Mouse (Mus musculus): Measurements from ENCODE around the gene Ccdc137.
"Not testable (repeated sequence)": the region's sequence is repeated elsewhere in the genome, so short reads cannot be mapped to it uniquely, and the experiment has no call there.

Ccdc137 gene

DNA sequence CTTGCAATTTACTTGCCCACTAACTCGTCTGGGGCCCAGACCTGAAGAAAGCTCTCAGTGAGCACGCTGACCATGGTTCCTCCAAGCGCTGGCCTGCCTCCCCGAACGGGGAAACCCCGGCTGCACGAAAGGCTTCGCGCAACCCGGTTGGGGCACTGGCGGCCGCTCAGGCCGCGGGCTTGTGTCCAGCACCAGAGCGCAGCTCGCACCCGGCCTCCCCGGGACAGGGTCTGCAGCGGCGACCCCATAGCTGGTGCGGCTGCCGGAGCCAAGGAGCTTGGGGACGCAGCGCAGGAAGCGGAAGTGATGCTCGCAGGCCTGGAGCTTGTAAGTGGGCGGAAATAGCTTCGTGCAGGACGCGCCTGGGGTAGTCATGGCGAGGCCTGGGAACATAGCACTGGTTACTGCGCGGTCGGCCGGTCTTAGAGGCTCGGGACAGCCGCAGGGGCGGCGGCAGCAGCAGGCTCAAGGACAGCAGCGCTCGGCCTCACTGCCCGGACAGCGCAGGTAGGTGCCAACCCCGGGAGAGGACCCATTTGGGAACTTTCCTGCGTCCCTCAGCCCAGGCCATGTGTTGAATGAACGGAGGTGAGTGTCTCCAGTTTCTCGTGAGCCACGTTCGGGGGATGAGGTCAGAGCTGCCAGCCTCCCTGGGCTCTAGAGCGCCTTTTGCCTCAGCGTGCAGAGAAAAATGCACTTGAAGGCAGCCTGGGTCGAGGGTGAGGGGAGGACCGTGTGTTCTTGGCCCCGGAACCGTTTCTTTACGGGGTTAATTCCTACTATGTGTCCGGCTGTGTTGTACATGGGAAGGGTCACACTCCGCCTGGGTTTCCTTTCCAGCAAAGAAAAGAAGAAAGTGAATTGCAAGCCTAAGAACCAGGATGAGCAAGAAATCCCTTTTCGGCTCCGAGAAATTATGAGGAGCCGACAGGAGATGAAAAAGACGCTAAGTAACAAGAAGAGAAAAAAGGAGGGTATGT lies at the start of gene Ccdc137, which contains the start of gene Oxld1:
Gene Ccdc137, plus strand, starts transcription at position 344 of the 980 bp plus-strand sequence.
Gene Oxld1, minus strand, starts transcription at position 297 of the 980 bp plus-strand sequence.
- peak; percentile 76 for DNase-seq

- DNase-seq = not testable (repeated sequence)
These were observed 44.3 kb upstream of the Ccdc137 start for GRCm38 (mm10) chr11:120413621-120414020.

GRCm38 (mm10) chr11:120417852-120418251 lies 40.1 kb upstream of the Ccdc137 start:
- DNase-seq = no peak

GRCm38 (mm10) chr11:120418592-120418991 lies 39.3 kb upstream of the Ccdc137 start:
- DNase-seq = no peak

DNA sequence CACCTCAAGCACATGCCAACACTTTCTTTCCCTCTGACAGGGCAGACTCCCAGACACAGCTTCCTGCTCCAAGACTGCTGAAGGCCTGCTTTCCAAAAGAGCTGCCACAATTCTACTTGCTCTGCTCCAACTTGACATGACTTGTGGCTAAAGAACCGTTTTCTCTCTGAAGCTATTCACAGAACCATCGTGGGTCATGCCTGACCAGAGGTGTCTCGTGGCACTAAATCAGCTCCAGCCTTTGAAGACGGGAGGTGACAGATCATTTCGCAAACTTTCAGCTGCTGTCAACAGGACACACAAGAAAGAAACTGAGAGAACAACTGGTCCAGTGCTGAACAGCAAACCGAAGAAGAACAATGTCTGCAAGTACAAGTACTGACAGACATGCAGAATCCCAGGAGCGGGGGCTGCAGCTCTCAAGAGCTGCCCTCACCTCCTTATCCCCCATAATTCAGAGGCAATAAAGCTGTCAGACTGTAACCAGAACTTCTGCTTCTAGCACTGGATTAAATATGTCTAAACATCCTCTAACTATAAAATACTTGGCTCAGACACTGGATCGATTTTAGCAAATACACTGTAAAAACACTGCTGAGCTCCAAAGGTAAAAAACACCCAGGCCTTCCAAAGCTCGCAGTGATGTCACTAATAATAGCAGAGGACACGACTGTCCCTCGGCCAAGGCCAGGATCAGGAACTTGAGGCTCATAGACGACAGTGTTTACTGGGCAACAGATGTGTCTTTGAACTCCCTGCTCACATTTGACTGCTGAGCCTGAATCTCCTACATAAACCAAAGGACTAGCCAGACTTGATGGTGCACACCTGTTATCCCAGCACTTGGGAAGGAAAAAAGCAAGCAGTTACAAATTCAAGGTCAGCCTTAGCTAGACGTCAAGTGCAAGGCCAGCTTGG lies 35.0 kb upstream of the Ccdc137 start:
- DNase-seq = no peak

GRCm38 (mm10) chr11:120423569-120424295 lies 34.2 kb upstream of the Ccdc137 start:
- DNase-seq = peak; percentile 41

- no peak for DNase-seq
These were observed 31.2 kb upstream of the Ccdc137 start for GRCm38 (mm10) chr11:120426727-120427126.

GRCm38 (mm10) chr11:120437152-120437856 lies 20.6 kb upstream of the Ccdc137 start, which contains the start of gene Nploc4:
Gene Nploc4 (minus strand): TSS chr11:120437708.
- DNase-seq = peak; percentile 73

DNA sequence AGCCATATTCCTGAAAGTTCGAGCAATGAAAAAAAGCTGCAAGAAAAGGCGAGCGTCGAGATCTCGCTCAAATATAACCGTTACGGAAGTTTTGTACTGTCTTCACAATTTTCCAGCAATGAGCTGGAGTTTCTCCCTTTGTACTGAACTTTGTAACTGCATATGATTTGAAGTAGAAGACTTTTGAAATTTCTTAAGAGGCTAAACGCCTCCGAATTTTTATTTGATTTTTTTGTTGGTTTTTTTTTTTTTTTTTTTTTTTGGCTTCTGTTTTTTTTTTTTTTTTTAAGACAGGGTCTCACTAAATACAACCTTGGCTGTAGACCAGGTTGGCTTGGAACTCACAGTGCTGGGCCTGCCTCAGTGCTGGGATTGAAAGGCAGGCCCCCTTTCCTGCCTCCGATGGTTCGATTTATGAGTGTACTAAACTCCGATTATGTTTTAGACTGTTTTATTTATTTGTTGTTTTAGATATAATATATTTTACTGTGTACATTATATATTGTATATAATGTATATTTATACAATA lies 20.0 kb upstream of the Ccdc137 start:
- DNase-seq = no peak

DNA sequence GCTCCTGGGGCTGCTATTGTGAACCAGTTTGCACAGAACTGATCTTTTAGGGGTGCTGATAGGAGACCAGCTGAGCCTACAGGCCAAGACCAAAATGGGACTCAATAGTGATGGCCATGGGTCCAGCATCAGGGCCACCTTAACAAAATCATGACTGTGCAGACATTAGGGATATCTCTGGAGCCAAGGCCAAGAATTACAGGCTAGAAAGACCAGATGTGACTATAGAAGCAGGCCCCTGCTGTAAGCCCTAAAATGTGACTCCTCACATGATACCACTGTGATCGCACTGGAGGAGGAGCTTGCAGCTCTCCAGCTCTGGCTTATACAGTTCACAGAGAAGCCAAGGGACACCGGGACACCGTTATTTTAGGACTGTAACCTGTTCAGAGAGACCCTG lies 15.6 kb upstream of the Ccdc137 start, which contains the start of gene Tspan10:
Gene Tspan10, plus strand, starts transcription at position 301 of the 400 bp plus-strand sequence.
- DNase-seq = no peak

DNA sequence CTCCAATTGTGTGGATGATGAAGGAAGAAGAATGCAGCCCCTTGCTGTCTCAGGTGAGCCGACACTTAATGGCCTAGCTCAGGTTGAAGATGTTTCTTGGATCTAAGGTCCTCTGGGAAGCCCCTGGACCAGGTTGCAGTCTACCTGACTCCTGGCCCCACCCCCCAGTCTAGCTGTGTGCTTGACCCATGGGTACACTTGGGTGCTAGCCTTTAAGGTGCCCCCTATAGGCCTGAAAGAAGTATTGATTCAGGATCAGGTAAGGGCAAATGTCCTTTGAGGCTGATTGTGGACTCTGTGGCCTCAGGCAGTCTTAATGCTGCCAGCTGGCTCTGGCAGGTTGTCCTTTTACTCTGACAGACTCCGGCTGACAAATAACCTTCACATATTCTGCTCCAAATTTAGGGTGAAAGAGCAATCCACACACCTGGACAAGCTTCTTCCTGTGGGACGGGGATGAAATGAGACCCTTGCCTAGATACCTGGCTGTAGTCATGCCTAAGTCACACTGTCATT lies 15.1 kb upstream of the Ccdc137 start:
- no peak for DNase-seq

DNA sequence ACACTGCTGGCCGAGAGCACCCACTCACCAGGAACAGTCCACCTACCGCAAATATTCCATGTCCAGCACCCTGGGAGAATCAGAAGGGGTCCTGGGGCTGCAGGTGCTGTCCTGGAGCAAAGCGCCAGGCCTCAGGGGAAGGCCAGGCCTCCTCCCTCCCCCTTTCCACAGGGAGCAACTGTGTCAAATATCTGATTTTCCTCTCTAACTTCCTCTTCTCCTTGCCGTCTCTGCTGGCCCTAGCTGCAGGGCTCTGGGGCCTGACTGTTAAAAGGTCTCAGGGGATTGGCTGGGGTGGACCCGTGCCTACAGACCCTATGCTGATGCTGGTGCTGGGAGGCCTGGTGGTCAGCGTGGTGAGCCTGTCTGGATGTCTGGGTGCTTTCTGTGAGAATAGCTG lies 13.8 kb upstream of the Ccdc137 start:
- no peak for DNase-seq

DNA sequence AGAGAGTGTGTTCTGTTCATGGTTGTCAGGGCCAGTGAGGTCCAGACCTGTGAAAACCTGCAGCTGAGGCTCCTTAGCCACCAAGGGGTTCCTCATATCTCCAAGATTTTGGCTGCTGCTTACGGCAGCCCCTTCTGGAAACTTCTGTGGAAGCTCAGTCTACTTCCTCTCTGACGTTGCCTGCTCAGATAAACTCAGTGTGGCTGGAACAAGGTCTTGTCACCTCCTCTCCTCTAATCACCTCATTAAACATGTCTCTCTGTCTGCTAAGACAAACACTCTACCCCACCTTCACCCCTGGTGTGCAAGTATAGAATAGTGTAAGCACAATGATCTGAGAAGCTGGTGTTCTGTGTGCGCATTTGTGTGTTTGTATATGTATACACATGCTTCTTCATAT lies 12.4 kb upstream of the Ccdc137 start:
- no peak for DNase-seq

- no peak for DNase-seq
These were observed 10.7 kb upstream of the Ccdc137 start for GRCm38 (mm10) chr11:120447179-120447578.

- DNase-seq = no peak
These were observed 5.7 kb upstream of the Ccdc137 start for GRCm38 (mm10) chr11:120452246-120452645.

GRCm38 (mm10) chr11:120453306-120453705 lies 4.6 kb upstream of the Ccdc137 start, which contains the start of gene Pde6g:
Gene Pde6g (minus strand): TSS chr11:120453500.
- DNase-seq = no peak

DNA sequence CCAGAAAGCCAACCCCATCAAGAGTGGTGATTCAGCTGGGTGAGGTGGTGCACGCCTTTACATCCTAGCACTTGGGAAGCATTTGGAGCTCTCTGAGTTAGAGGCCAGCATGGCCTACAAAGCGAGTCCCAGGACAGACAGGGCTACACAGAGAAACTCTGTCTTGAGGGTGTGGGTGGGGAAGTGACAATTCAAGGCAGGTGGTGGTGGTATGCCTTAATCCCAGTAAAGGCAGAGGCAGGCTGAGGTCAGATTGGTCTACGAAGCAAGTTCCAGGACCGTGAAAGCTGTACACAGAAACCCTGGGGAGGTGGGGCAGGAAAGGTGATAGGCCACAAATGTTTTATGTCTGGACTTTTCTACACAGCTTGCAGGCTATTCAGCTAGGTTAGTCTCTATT lies 3.0 kb upstream of the Ccdc137 start:
- no peak for DNase-seq

- no peak for DNase-seq
These were observed 2.5 kb upstream of the Ccdc137 start for GRCm38 (mm10) chr11:120455413-120455812.

GRCm38 (mm10) chr11:120457370-120457769 lies 545 bp upstream of the Ccdc137 start:
- DNase-seq = no peak

GRCm38 (mm10) chr11:120458847-120459597 lies 1.1 kb downstream of the Ccdc137 start:
- DNase-seq = no peak

Data from kidney, adult 11 months (tissue).